Mouse (Mus musculus) telencephalon, adult 2 months (tissue): ENCODE measurements at regions not wholly inside any gene's neighbourhood (a gene's known extent, or its start where the extent isn't known, plus 50 kb on each side); places are given as distances from the start of the nearest gene placed in this dataset.

Experiments
- DNase-seq: peaks from one replicate; pipeline ENCODE4 v3.0.0-alpha.2; 2011; ENCODE audit warnings: low read depth, low spot score

- no peak for DNase-seq
Measured at GRCm38 (mm10) chr4:83915871-83916270, 390.5 kb downstream of the Ccdc171 start.

GRCm38 (mm10) chr4:83917009-83917408 is 391.7 kb downstream of the Ccdc171 start:
- no peak for DNase-seq

DNA sequence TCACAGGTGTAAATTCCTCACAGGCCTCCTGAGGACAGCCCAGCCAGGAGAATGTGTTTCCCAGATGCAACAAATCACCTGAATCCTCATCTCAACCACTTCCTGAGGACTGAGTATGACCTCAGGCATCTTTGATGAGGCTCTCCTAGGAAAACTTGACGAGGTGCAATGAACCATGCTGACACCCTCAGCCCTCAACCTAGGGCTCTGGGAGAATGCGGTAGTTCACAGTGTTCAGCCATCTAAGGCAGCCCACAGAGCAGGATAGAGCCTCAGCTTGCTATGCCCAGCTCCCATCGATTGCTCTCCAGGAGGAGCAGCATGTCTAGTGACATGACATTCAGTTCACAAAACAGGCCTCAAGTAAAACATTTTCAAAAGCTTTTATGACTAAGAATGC is 392.7 kb downstream of the Ccdc171 start:
- DNase-seq, result no peak

GRCm38 (mm10) chr4:83919041-83919440 is 393.7 kb downstream of the Ccdc171 start:
- no peak for DNase-seq

GRCm38 (mm10) chr4:83925118-83925842 is 399.9 kb downstream of the Ccdc171 start:
- no peak for DNase-seq

DNA sequence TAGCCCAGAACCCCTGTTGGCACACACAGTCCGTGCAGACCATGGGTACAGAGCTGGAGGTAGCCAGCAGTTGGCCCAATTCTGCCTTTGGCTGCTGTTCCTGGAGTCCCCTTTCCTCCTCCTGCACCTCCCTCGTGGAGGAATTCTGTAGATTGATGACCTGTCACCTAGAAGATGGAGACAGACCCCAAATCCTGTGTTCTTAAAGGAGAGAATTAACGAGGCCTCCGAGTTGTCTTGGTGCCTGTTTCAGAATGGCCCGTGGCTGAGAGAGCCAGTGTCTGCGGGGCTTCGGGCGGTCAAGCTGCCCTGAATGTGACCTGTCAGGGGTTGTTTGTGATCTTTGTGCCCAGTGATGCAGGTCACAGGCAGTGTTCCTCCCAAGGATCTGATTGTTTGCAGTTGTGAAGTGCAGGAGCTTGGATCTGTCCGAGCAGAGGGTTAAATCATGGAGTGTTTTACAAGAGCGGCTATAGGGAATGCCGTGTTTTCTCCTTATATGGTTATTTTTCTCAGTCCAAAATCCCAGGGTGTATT is 400.9 kb downstream of the Ccdc171 start:
- no peak for DNase-seq

- no peak for DNase-seq
Measured at GRCm38 (mm10) chr4:83931897-83932654, 406.7 kb downstream of the Ccdc171 start.

DNA sequence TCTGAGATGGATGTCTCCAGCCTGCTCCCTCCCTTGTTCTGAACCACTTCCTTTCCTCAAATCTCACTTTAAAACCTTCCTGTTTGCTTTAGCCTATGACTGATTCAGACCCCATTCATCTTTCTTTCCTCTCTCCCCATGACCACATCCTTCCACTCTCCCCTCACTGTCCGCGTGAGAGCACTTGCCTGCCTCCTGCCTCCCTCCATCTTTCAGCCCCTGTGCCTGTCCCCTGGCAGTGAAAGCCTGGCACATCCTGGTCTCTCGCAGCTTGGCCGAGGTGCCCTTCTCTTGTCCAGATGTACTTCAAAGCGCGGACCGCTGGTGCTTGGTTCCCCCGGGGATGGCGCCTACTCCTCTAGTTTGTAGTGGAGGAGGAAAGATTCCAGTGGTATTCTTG is 416.3 kb downstream of the Ccdc171 start:
- no peak for DNase-seq

DNA sequence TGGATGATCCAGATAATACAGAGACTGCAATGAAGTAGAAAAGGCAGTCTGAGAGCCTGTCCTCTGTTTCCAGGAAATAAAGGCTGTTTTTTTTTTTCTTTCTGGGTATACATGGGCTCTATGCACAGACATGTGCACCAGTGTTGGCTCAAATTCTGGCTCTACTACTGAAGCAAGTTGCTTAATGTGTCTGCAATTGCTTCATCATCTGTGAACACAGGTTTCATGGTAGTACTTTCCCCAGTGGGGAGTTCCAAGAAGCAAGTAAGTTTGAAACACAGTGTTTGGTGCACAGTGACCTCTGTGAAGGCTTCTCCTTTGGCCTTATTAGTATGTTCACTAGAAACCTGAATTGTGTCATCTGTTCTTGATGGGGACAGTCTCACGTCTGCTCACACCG is 424.3 kb downstream of the Ccdc171 start:
- no peak for DNase-seq

- no peak for DNase-seq
Measured at GRCm38 (mm10) chr4:83950809-83951409, 425.6 kb downstream of the Ccdc171 start.

- no peak for DNase-seq
Measured at GRCm38 (mm10) chr4:83956252-83956904, 431.0 kb downstream of the Ccdc171 start.

GRCm38 (mm10) chr4:83957217-83957692 is 431.9 kb downstream of the Ccdc171 start:
- no peak for DNase-seq

GRCm38 (mm10) chr4:83966898-83967297 is 441.6 kb downstream of the Ccdc171 start:
- peak; percentile 39 for DNase-seq

DNA sequence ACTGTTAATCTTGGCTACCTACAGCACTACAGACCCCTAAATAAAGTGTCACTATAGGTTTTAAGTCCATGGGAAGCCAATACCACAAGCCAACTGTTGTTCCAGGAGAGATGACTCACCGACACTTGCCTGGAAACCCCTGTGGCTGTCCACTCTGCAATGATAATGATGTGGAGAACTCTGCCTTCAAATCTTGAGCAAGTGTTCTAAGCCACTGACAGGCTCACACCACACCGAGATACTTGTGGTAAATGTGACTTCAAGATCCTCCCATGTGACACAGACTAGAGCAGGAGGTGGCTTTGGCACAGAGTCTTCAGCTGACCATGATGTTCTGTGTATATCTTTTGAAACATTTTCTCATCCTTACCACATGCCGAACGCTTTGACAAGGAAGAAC is 447.8 kb downstream of the Ccdc171 start:
- DNase-seq, result no peak

GRCm38 (mm10) chr4:83974214-83975012 is 449.1 kb downstream of the Ccdc171 start:
- no peak for DNase-seq

GRCm38 (mm10) chr4:83975569-83975968 is 450.2 kb downstream of the Ccdc171 start:
- no peak for DNase-seq

- DNase-seq, result no peak
Measured at GRCm38 (mm10) chr4:83976067-83976466, 450.7 kb downstream of the Ccdc171 start.

- DNase-seq, result no peak
Measured at GRCm38 (mm10) chr4:83979088-83979487, 453.7 kb downstream of the Ccdc171 start.

GRCm38 (mm10) chr4:83984671-83985391 is 459.5 kb downstream of the Ccdc171 start:
- no peak for DNase-seq

GRCm38 (mm10) chr4:83985451-83985850 is 460.1 kb downstream of the Ccdc171 start:
- no peak for DNase-seq
